Mouse (Mus musculus) hindbrain, embryonic 12.5 days (tissue): ENCODE measurements around the gene Tbcb. TPM values are rescaled to one million over a fixed set of nuclear protein-coding genes. Genes with fewer than 3 reads are reported as not detected.
"Not testable (repeated sequence)": the region's sequence is repeated elsewhere in the genome, so short reads cannot be mapped to it uniquely, and the experiment has no call there.

ENCODE experiments used
- ATAC-seq: fragments of 200-750 bp; cut with Nextera tagmentation; 2 replicates; pipeline ENCODE4 v1.8.0; 2017; ENCODE audit warnings: moderate TSS enrichment; ENCODE audit not compliant: low FRiP score
- H3K27ac ChIP-seq: fragments of 300-500 bp; sonication (generic); 2 replicates; pipeline ENCODE4 v1.5.1; 2016; ENCODE audit warnings: mild to moderate bottlenecking
- H3K27me3 ChIP-seq: fragments of 300-500 bp; sonication (generic); 2 replicates; pipeline ENCODE4 v1.6.1; 2016; ENCODE audit warnings: mild to moderate bottlenecking
- H3K36me3 ChIP-seq: fragments of 300-500 bp; sonication (generic); 2 replicates; pipeline ENCODE4 v1.6.1; 2016; ENCODE audit warnings: mild to moderate bottlenecking
- H3K4me1 ChIP-seq: fragments of 300-500 bp; sonication (generic); 2 replicates; pipeline ENCODE4 v1.6.1; 2016
- H3K4me2 ChIP-seq: fragments of 300-500 bp; sonication (generic); replicated peaks from 2 replicates; pipeline ENCODE4 v1.6.1; 2016; ENCODE audit warnings: mild to moderate bottlenecking
- H3K4me3 ChIP-seq: fragments of 300-500 bp; sonication (generic); 2 replicates; pipeline ENCODE4 v1.5.1; 2016; ENCODE audit warnings: mild to moderate bottlenecking
- H3K9ac ChIP-seq: fragments of 300-500 bp; sonication (generic); 2 replicates; pipeline ENCODE4 v1.6.1; 2016; ENCODE audit warnings: mild to moderate bottlenecking, moderate library complexity
- H3K9me3 ChIP-seq: fragments of 300-500 bp; sonication (generic); replicated peaks from 2 replicates; pipeline ENCODE4 v1.6.1; 2016; ENCODE audit warnings: mild to moderate bottlenecking
- WGBS: fragments of 180-500 bp; shearing (Covaris S2); methylation state at CpG from one replicate; pipeline ENCODE4 v1.1.7; 2016; 5-methylcytosine and 5-hydroxymethylcytosine counted together
- polyA plus RNA-seq: library from polyadenylated mRNA; unstranded; fragments of >200 nt; fragmentation: Nextera tagmentation; extraction: Ambion mirVana; gene quantifications from 2 replicates; pipeline ENCODE4 v1.2.1, GENCODE M21; 2016

Gene Tbcb
- polyA plus RNA-seq, 1 experiment from 2014 or later = 275 TPM

- Histone ChIP-seq H3K27ac (peak overlapping the region; percentile 71), H3K4me2 (peak overlapping the region; percentile 87), H3K4me3 (peak overlapping the region; percentile 40), H3K27me3 (no peaks in the 10 kb centered on the region), H3K4me1 (peaks cover 12% of the 10 kb centered on the region), H3K9ac (peak overlapping the region; percentile 67), H3K9me3 (no peaks in the 10 kb centered on the region), H3K36me3 (peaks cover 17% of the 10 kb centered on the region)
- ATAC-seq = peak; percentile 39
- 5% methylated on average over 16 of the region's 16 CpGs for WGBS
Observed at GRCm38 (mm10) chr7:30219293-30220007, 12.6 kb downstream of the Tbcb start.

DNA sequence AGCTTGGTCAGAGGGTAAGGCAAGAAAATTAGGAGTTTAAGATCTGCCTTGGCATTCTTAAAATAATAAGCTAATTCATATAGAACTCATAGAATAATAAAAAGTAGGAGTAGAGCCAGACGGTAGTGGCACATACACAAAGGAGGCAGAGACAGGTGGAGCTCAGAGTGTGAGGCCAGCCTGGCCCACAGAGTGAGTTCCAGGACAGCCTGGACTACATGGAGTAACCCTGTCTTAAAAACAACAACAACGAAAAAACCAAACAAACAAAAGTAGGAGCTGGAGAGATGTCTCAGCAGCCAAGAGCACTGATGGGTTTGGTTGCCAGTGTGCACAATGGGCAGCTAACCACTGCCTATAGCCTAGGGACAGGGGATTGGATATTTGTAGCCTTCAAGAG lies 14.8 kb downstream of the Tbcb start:
- Histone ChIP-seq H3K27ac (no peak overlapping the region), H3K9me3 (no peaks in the 10 kb centered on the region), H3K9ac (no peak overlapping the region), H3K27me3 (no peaks in the 10 kb centered on the region), H3K4me2 (no peak overlapping the region), H3K4me3 (no peak overlapping the region), H3K36me3 (no peaks in the 10 kb centered on the region), H3K4me1 (peaks cover 12% of the 10 kb centered on the region)
- peak; percentile 44 for ATAC-seq
- 67% methylated on average over 2 of the region's 2 CpGs for WGBS

DNA sequence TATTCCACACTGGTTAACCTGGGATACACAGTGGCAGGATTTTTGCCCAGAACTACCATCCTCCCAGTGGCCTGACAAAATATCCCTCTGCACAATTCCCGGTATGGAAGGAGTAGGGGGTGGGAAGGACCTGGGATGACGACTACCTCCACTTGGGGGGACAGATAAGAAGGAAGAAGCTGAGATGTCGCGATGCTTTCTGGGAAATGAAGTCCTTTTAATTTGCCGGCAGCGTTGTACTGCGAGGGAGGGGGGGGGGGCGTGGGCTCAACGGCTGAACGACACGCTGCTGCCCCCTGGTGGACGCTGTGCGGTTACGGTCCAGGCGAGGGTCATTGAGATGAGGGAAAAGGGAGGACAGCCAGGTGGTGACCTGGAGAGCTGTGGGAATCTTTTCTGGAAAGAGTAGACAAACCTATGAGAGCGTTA lies 15.3 kb downstream of the Tbcb start:
- Histone ChIP-seq H3K27ac (no peak overlapping the region), H3K9ac (no peak overlapping the region)
- peak; percentile 62 for ATAC-seq

GRCm38 (mm10) chr7:30215875-30216274 lies 16.2 kb downstream of the Tbcb start:
- no peak overlapping the region for H3K4me2 ChIP-seq
- WGBS = 67% methylated on average over 3 of the region's 3 CpGs
- H3K9me3 ChIP-seq = no peaks in the 10 kb centered on the region
- H3K4me1 ChIP-seq = peaks cover 12% of the 10 kb centered on the region
- H3K4me3 ChIP-seq = no peak overlapping the region
- no peaks in the 10 kb centered on the region for H3K27me3 ChIP-seq
- no peaks in the 10 kb centered on the region for H3K36me3 ChIP-seq
- no peak overlapping the region for H3K27ac ChIP-seq
- H3K9ac ChIP-seq = no peak overlapping the region
- no peak for ATAC-seq

More for the DNA sequence above, 15.3 kb downstream of the Tbcb start:
- peak overlapping the region; percentile 46 for H3K4me2 ChIP-seq
- no peaks in the 10 kb centered on the region for H3K9me3 ChIP-seq
- peak overlapping the region; percentile 17; the same call in 1 of the 2 replicates for H3K4me3 ChIP-seq
- peaks cover 12% of the 10 kb centered on the region for H3K4me1 ChIP-seq
- H3K36me3 ChIP-seq = no peaks in the 10 kb centered on the region
- no peaks in the 10 kb centered on the region for H3K27me3 ChIP-seq
- WGBS = 1% methylated on average over 15 of the region's 16 CpGs

- Histone ChIP-seq H3K4me3 (no peak overlapping the region), H3K36me3 (no peaks in the 10 kb centered on the region), H3K4me1 (peaks cover 3% of the 10 kb centered on the region), H3K4me2 (no peak overlapping the region), H3K9ac (no peak overlapping the region), H3K9me3 (no peaks in the 10 kb centered on the region), H3K27ac (no peak overlapping the region), H3K27me3 (no peaks in the 10 kb centered on the region)
- 92% methylated on average over 3 of the region's 3 CpGs for WGBS
- ATAC-seq = no peak
Observed at GRCm38 (mm10) chr7:30213881-30214280, 18.2 kb downstream of the Tbcb start.

- H3K36me3 ChIP-seq = no peaks in the 10 kb centered on the region
- no peaks in the 10 kb centered on the region for H3K9me3 ChIP-seq
- H3K4me3 ChIP-seq = no peak overlapping the region
- H3K4me1 ChIP-seq = no peaks in the 10 kb centered on the region
- H3K9ac ChIP-seq = no peak overlapping the region
- no peak overlapping the region for H3K27ac ChIP-seq
- WGBS = 27% methylated on average over 4 of the region's 4 CpGs
- no peak overlapping the region for H3K4me2 ChIP-seq
- H3K27me3 ChIP-seq = no peaks in the 10 kb centered on the region
- no peak for ATAC-seq
Observed at GRCm38 (mm10) chr7:30211025-30211424, 21.0 kb downstream of the Tbcb start.

GRCm38 (mm10) chr7:30206364-30206763 lies 25.7 kb downstream of the Tbcb start:
- 67% methylated on average over 5 of the region's 5 CpGs for WGBS
- H3K4me3 ChIP-seq, ATAC-seq, H3K27me3 ChIP-seq, H3K36me3 ChIP-seq, H3K4me1 ChIP-seq, H3K4me2 ChIP-seq, H3K27ac ChIP-seq, H3K9ac ChIP-seq, H3K9me3 ChIP-seq: not testable (repeated sequence)

DNA sequence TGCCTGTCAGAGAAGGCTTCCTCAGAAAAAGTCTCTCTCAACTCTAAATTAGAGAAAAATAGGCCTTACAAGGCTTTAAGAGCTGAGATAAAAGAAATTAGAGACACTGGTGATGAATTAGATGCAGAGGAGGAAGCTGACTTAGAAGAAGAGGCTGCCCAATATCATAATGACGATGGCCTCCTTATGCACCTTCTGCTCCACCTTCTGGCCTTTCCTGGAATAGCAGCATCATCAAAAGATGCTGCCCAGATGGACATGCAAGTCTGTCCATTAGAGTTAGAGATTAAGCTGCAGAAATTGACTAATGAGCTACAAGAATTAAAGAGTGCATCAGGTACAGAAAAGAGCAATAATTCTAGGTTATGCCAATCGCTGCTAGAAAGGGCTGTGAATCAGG lies 26.7 kb downstream of the Tbcb start:
- 2% methylated on average over 2 of the region's 2 CpGs for WGBS
- H3K9me3 ChIP-seq = no peaks in the 10 kb centered on the region
- H3K27me3 ChIP-seq = no peaks in the 10 kb centered on the region
- no peak overlapping the region for H3K9ac ChIP-seq
- H3K4me2 ChIP-seq = no peak overlapping the region
- no peak overlapping the region for H3K27ac ChIP-seq
- H3K36me3 ChIP-seq = no peaks in the 10 kb centered on the region
- peaks cover 11% of the 10 kb centered on the region for H3K4me1 ChIP-seq
- H3K4me3 ChIP-seq = no peak overlapping the region
- no peak for ATAC-seq

DNA sequence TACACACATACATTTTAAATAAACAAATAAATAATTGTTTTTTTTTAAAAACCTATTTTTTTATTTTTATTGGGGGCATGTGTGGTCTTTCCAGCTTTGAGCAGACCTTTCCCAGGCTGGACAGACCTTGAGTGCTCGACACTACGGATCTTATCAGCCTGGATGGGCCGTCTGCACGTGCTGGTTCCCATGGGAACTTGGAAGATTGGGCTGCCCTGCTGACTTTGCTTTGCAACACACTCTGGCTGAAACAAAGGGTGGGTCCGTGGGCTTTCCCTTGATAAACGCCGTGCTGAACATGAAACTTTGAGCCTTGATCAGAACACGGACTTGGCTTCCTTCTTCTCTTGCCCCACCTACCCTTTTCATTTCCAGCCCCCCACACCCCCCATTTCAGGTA lies 27.7 kb downstream of the Tbcb start:
- no peaks in the 10 kb centered on the region for H3K9me3 ChIP-seq
- ATAC-seq = no peak
- H3K4me3 ChIP-seq = no peak overlapping the region
- no peak overlapping the region for H3K4me2 ChIP-seq
- WGBS = 20% methylated on average over 8 of the region's 8 CpGs
- H3K9ac ChIP-seq = no peak overlapping the region
- H3K4me1 ChIP-seq = peaks cover 11% of the 10 kb centered on the region
- H3K27me3 ChIP-seq = no peaks in the 10 kb centered on the region
- H3K27ac ChIP-seq = no peak overlapping the region
- no peaks in the 10 kb centered on the region for H3K36me3 ChIP-seq

GRCm38 (mm10) chr7:30202895-30203690 lies 29.0 kb downstream of the Tbcb start:
- WGBS = 84% methylated on average over 11 of the region's 11 CpGs
- no peaks in the 10 kb centered on the region for H3K36me3 ChIP-seq

DNA sequence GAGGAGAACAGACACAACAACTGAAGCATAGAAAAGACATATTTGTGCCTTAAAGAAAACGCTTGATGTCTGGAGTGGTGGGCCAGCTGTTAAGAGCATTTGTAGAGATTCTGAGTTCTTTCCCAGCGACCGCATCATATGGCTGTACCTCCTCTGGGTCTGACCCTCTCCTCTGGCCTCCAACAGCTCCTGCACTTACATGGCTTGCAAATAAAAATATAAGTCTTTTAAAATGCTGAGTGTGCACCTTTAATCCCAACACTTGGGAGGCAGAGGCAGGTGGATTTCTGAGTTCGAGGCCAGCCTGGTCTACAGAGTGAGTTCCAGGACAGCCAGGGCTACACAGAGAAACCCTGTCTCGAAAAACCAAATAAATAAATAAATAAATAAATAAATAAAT lies 31.4 kb downstream of the Tbcb start:
- not testable (repeated sequence) for H3K27ac ChIP-seq, H3K9ac ChIP-seq, H3K9me3 ChIP-seq, H3K36me3 ChIP-seq, H3K4me2 ChIP-seq, H3K27me3 ChIP-seq, H3K4me3 ChIP-seq, ATAC-seq
- 87% methylated on average over 5 of the region's 5 CpGs for WGBS
- H3K4me1 ChIP-seq = peaks cover 11% of the 10 kb centered on the region

More at GRCm38 (mm10) chr7:30202895-30203690, 29.0 kb downstream of the Tbcb start:
- no peak for ATAC-seq
- Histone ChIP-seq H3K27me3 (no peaks in the 10 kb centered on the region), H3K9me3 (no peaks in the 10 kb centered on the region), H3K4me2 (no peak overlapping the region), H3K4me1 (peaks cover 11% of the 10 kb centered on the region), H3K4me3 (no peak overlapping the region), H3K9ac (no peak overlapping the region), H3K27ac (no peak overlapping the region)

DNA sequence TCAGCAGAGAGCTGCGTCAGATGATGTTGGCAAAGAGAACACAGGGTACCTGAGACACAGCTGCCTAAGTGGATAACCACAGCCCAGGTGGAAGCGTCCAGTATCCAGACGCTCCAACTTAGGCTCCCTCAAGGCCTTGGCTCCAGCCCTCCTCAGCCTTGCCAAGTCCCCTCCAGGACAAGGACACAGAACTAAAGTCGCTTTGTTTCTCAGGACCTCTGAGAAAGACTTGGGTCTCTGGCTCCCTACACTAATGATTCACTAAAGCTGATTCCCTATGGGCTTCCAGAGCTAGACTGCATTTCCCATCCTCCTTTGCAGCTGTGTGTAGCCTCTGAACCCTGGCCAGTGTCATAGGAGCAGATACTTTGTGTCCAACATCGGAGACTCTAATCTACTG lies 31.9 kb downstream of the Tbcb start:
- H3K27ac ChIP-seq = no peak overlapping the region
- no peak overlapping the region for H3K9ac ChIP-seq
- WGBS = 83% methylated on average over 5 of the region's 5 CpGs
- no peak for ATAC-seq
- no peaks in the 10 kb centered on the region for H3K36me3 ChIP-seq
- H3K4me2 ChIP-seq = no peak overlapping the region
- peaks cover 11% of the 10 kb centered on the region for H3K4me1 ChIP-seq
- no peaks in the 10 kb centered on the region for H3K27me3 ChIP-seq
- H3K9me3 ChIP-seq = no peaks in the 10 kb centered on the region
- H3K4me3 ChIP-seq = no peak overlapping the region
